ENCODE assay signal across 17 mouse cellular contexts in genomic region chr7:84164880-84165279, GRCm38 (mm10). TPM values are rescaled to one million over a fixed set of nuclear protein-coding genes. Genes with fewer than 3 reads are reported as not detected.
A peak's percentile ranks its signal among the peaks of the same experiment; 100 is the strongest.
DNase-seq lines count a peak whose midpoint lies in the region; ATAC-seq and TF ChIP-seq lines count a peak whose summit lies in the region.
"Had no signal": no experiment of that assay in that cellular context is flagged by ENCODE, and none has a peak within 500 bp of the region (broad histone marks: within the 10 kb centered on the region; RNA-seq: fewer than 3 reads in every experiment).

No protein-coding gene starts in this region.

- no peaks in the 10 kb centered on the region for H3K36me3 ChIP-seq in lung, postnatal 0 days (ENCODE audit: insufficient read depth, low read length)
- H3K36me3 ChIP-seq: heart, embryonic 15.5 days; hindbrain, embryonic 12.5 days; midbrain, embryonic 15.5 days; neural tube, embryonic 13.5 days had no signal

- H3K4me3 ChIP-seq in lung, postnatal 0 days (ENCODE audit: low read depth, low read length), result no peak overlapping the region
- H3K4me3 ChIP-seq: heart, embryonic 15.5 days; hindbrain, embryonic 12.5 days; midbrain, embryonic 15.5 days; neural tube, embryonic 13.5 days had no signal

- ATAC-seq in neutrophil, adult 5-6 weeks (ENCODE audit: extremely low read depth, insufficient number of reproducible peaks, low FRiP score, poor library complexity, severe bottlenecking), result peak; percentile 75
- ATAC-seq in lung, postnatal 0 days, result no peak
- ATAC-seq: forebrain, postnatal 0 days; midbrain, embryonic 15.5 days had no signal

- no peaks in the 10 kb centered on the region for H3K4me1 ChIP-seq in lung, postnatal 0 days (ENCODE audit: insufficient read depth, low read depth, low read length)
- H3K4me1 ChIP-seq: heart, embryonic 15.5 days; hindbrain, embryonic 12.5 days; midbrain, embryonic 15.5 days; neural tube, embryonic 13.5 days had no signal

- no peak overlapping the region for H3K9ac ChIP-seq in lung, postnatal 0 days (replicated peaks; ENCODE audit: low read depth)
- H3K9ac ChIP-seq: forebrain, postnatal 0 days; heart, embryonic 15.5 days; hindbrain, embryonic 12.5 days; liver, embryonic 14.5 days; midbrain, embryonic 15.5 days; neural tube, embryonic 13.5 days had no signal

- TF ChIP-seq CTCF in lung, postnatal 0 days (IDR thresholded peaks at IDR 0.05), result no peak

- H3K27ac ChIP-seq in lung, postnatal 0 days (ENCODE audit: low read length), result no peak overlapping the region
- H3K27ac ChIP-seq: heart, embryonic 15.5 days; hindbrain, embryonic 12.5 days; liver, embryonic 14.5 days; midbrain, embryonic 15.5 days; neural tube, embryonic 13.5 days had no signal

- TF ChIP-seq EP300 in lung, postnatal 0 days (IDR thresholded peaks at IDR 0.05), result no peak

- 75% methylated on average over 4 of the region's 4 CpGs for WGBS in lung, postnatal 0 days

- H3K4me2 ChIP-seq in lung, postnatal 0 days (replicated peaks; ENCODE audit: low read depth, low read length), result no peak overlapping the region
- H3K4me2 ChIP-seq: heart, embryonic 15.5 days; hindbrain, embryonic 12.5 days; midbrain, embryonic 15.5 days; neural tube, embryonic 13.5 days had no signal

- H3K9me3 ChIP-seq in lung, postnatal 0 days (ENCODE audit: low read length), result no peaks in the 10 kb centered on the region
- H3K9me3 ChIP-seq: heart, embryonic 15.5 days; hindbrain, embryonic 12.5 days; midbrain, embryonic 15.5 days; neural tube, embryonic 13.5 days had no signal

- DNase-seq in spleen, adult 18-20 months, result peak; percentile 13 to 21
- no peak for DNase-seq in spleen, adult 12 weeks (ENCODE audit: low spot score)
- DNase-seq in T-cell, adult 2 months (ENCODE audit: low spot score), result peak; percentile 46
- DNase-seq in thymus, postnatal 36 days, result peak; percentile 69 to 78
- DNase-seq in layer of hippocampus, adult 9-10 months (ENCODE audit: low spot score), result no peak
- no peak for DNase-seq in lung, postnatal 0 days (ENCODE audit: low spot score)
- DNase-seq in layer of hippocampus, postnatal 14 days (ENCODE audit: low spot score in 2 of 2), result no peak
- DNase-seq: cerebellum, adult 11-12 months; embryo, embryonic 11 days; forebrain, postnatal 0 days; gastrocnemius, postnatal 25 days had no signal

- no peaks in the 10 kb centered on the region for H3K27me3 ChIP-seq in lung, postnatal 0 days (replicated peaks; ENCODE audit: insufficient read depth, low read length)
- H3K27me3 ChIP-seq: heart, embryonic 15.5 days; hindbrain, embryonic 12.5 days; midbrain, embryonic 15.5 days; neural tube, embryonic 13.5 days had no signal

RNA-seq across cellular contexts. Expression of gene Abhd17c, which starts 13.2 kb away (rescaled TPM):
- 6.6 and 8.6 TPM in 2 replicates for total RNA-seq in neutrophil, adult 5-6 weeks (2017)
- 91.3 and 104 TPM in 2 replicates for polyA plus RNA-seq in lung, postnatal 0 days (2015; fragmentation: Nextera tagmentation; extraction: Ambion mirVana)
- total RNA-seq in layer of hippocampus, postnatal 14 days (2021), result 10 to 100 TPM; 61.6 to 61.9 TPM

Comparison
In these comparisons a context has a peak if more than half of its experiments do, and no peak if none do; other contexts are left out.
1. DNase-seq: peak in spleen, adult 18-20 months (2 of 2), T-cell, adult 2 months (single experiment) and thymus, postnatal 36 days (2 of 2); none in spleen, adult 12 weeks (single experiment), layer of hippocampus, adult 9-10 months (single experiment), lung, postnatal 0 days (single experiment) and layer of hippocampus, postnatal 14 days (0 of 2).